Mouse (Mus musculus) layer of hippocampus, adult 2 months (tissue): ENCODE measurements around the gene Col5a3. TPM values are rescaled to one million over a fixed set of nuclear protein-coding genes. Genes with fewer than 3 reads are reported as not detected.

Experiments
- DNase-seq, 2 experiments: peaks; one replicate each; pipeline ENCODE4 v3.0.0; 2022; ENCODE audit warnings: low spot score in 2 of 2
- H3K27ac ChIP-seq: fragments of 200-600 bp; 2 replicates; pipeline ENCODE4 v1.8.1; 2022
- H3K4me3 ChIP-seq: fragments of 200-600 bp; 2 replicates; pipeline ENCODE4 v1.8.1; 2022; ENCODE audit warnings: mild to moderate bottlenecking
- CTCF ChIP-seq: fragments of 200-600 bp; conservative IDR thresholded peaks from 2 replicates; pipeline ENCODE4 v1.8.1; 2022; ENCODE audit warnings: antibody characterized with exemption, mild to moderate bottlenecking, moderate library complexity
- total RNA-seq, 2 experiments: library from RNA; stranded (reverse); gene quantifications; 2 replicates each; pipeline ENCODE4 v1.2.3; 2021

The Col5a3 gene
- total RNA-seq, 2 experiments from 2014 or later, result 1.6 to 1.8 TPM

GRCm38 (mm10) chr9:20757087-20757955 is 57.5 kb downstream of the Col5a3 start:
- TF ChIP-seq CTCF, result peak; percentile 78
- peak in 1 of 2 experiments; percentile 51 for DNase-seq

GRCm38 (mm10) chr9:20756081-20756700 is 58.7 kb downstream of the Col5a3 start:
- no peak for DNase-seq
- no peak for TF ChIP-seq CTCF
- H3K27ac ChIP-seq, result no peak overlapping the region
- H3K4me3 ChIP-seq, result no peak overlapping the region

More at GRCm38 (mm10) chr9:20757087-20757955, 57.5 kb downstream of the Col5a3 start:
- H3K27ac ChIP-seq, result no peak overlapping the region
- H3K4me3 ChIP-seq, result no peak overlapping the region

GRCm38 (mm10) chr9:20754335-20754734 is 60.5 kb downstream of the Col5a3 start:
- Histone ChIP-seq H3K4me3 (no peak overlapping the region), H3K27ac (no peak overlapping the region)
- DNase-seq, result no peak
- TF ChIP-seq CTCF, result no peak

GRCm38 (mm10) chr9:20751477-20752029 is 63.3 kb downstream of the Col5a3 start:
- TF ChIP-seq CTCF, result peak; percentile 15; the same call in 1 of the 2 replicates
- peak in 1 of 2 experiments; percentile 36 for DNase-seq
- Histone ChIP-seq H3K4me3 (no peak overlapping the region), H3K27ac (no peak overlapping the region)

GRCm38 (mm10) chr9:20749213-20749612 is 65.7 kb downstream of the Col5a3 start:
- no peak for TF ChIP-seq CTCF
- Histone ChIP-seq H3K4me3 (no peak overlapping the region), H3K27ac (no peak overlapping the region)
- no peak for DNase-seq

- no peak for TF ChIP-seq CTCF
- Histone ChIP-seq H3K27ac (no peak overlapping the region), H3K4me3 (no peak overlapping the region)
- DNase-seq, result no peak
Measured at GRCm38 (mm10) chr9:20748540-20748939, 66.3 kb downstream of the Col5a3 start.

GRCm38 (mm10) chr9:20747682-20748081 is 67.2 kb downstream of the Col5a3 start:
- H3K27ac ChIP-seq, result no peak overlapping the region
- no peak overlapping the region for H3K4me3 ChIP-seq
- no peak for TF ChIP-seq CTCF
- no peak for DNase-seq

GRCm38 (mm10) chr9:20746017-20746660 is 68.7 kb downstream of the Col5a3 start, which contains the start of gene Olfm2:
Gene Olfm2 (minus strand): TSS chr9:20746349.
- H3K4me3 ChIP-seq, result peak within 1 kb of the TSS; percentile 52
- TF ChIP-seq CTCF, result no peak
- H3K27ac ChIP-seq, result no peak within 1 kb of the TSS
- no peak for DNase-seq

- no peak for DNase-seq
- H3K4me3 ChIP-seq, result peak overlapping the region; percentile 52
- no peak overlapping the region for H3K27ac ChIP-seq
- no peak for TF ChIP-seq CTCF
Measured at GRCm38 (mm10) chr9:20745129-20745966, 69.5 kb downstream of the Col5a3 start.

GRCm38 (mm10) chr9:20743946-20744738 is 70.7 kb downstream of the Col5a3 start:
- Histone ChIP-seq H3K27ac (no peak overlapping the region), H3K4me3 (no peak overlapping the region)
- TF ChIP-seq CTCF, result peak; percentile 91
- DNase-seq, result peak in 1 of 2 experiments; percentile 50

- Histone ChIP-seq H3K4me3 (no peak overlapping the region), H3K27ac (no peak overlapping the region)
- peak; percentile 99 for TF ChIP-seq CTCF
- DNase-seq, result peak; percentile 73 to 87
Measured at GRCm38 (mm10) chr9:20740407-20740806, 74.5 kb downstream of the Col5a3 start.
